Comparison of ENCODE assay signal across 8 mouse cellular contexts in the genomic region with DNA sequence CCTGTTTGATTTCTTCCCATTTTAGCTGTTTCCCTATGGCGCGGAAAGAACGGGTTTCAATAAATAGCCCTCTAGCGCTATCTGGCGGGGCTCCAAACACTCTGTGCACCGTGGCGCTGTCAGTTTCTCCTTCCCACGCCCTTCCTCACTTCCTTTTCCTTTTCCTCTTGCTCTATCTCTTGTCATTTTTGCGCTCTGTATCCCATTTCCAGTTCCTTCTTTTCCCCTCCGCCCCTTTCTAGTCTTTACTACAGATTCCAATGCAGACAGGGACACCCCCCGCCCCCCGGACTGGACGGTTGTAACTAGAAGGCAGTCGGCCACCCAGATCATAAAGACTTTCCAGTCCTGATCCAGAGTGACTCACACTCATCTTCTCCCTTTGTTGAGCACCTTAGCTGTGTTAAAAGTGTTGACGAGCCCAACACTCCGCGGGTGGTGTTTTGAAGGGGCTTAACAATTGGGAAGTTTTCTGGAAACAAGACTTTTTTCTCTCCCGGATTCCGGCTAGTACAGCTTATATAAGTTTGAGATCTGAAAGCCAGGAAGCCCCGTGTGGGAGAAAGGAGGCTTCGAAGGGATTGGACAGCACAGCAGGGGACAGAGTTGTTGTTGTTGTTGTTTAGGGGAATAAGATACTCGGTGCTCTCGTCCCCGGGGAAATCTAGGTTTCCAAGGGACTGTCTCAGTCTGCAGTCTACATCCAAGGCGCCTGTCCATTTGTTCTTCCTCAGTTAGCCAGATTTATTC. TPM values are rescaled to one million over a fixed set of nuclear protein-coding genes. Genes with fewer than 3 reads are reported as not detected.
DNase-seq lines count a peak whose midpoint lies in the region; ATAC-seq and TF ChIP-seq lines count a peak whose summit lies in the region.

No protein-coding gene starts in this region.

- peaks cover 8% of the 10 kb centered on the region; the same call in 1 of the 2 replicates for H3K27me3 ChIP-seq in intestine, embryonic 16.5 days (replicated peaks; ENCODE audit: control insufficient read depth, insufficient read depth, low read length)
- peaks cover 98% of the 10 kb centered on the region for H3K27me3 ChIP-seq in liver, embryonic 12.5 days (replicated peaks)
- H3K27me3 ChIP-seq in midbrain, embryonic 16.5 days (ENCODE audit: control insufficient read depth, insufficient read depth, low read depth, low read length) = peaks cover 4% of the 10 kb centered on the region; the same call in 1 of the 2 replicates

- no peaks in the 10 kb centered on the region for H3K4me1 ChIP-seq in bone marrow, adult 2 months (ENCODE audit: control insufficient read depth, insufficient read depth, low read length)
- no peaks in the 10 kb centered on the region for H3K4me1 ChIP-seq in intestine, embryonic 16.5 days (ENCODE audit: control insufficient read depth, insufficient read depth, low read length)
- H3K4me1 ChIP-seq in liver, embryonic 12.5 days = peaks cover 4% of the 10 kb centered on the region; the same call in 1 of the 2 replicates
- peaks cover 18% of the 10 kb centered on the region for H3K4me1 ChIP-seq in midbrain, embryonic 16.5 days (ENCODE audit: control insufficient read depth, insufficient read depth, low read length)

- TF ChIP-seq POLR2A in bone marrow, adult 2 months (IDR thresholded peaks at IDR 0.05; ENCODE audit: borderline replicate concordance, control insufficient read depth, low read depth, low read length) = no peak

- 2% methylated on average over 25 of the region's 25 CpGs for WGBS in bone marrow, adult 2 months
- WGBS in intestine, embryonic 16.5 days = 2% methylated on average over 25 of the region's 25 CpGs
- 2% methylated on average over 25 of the region's 25 CpGs for WGBS in liver, embryonic 12.5 days (ENCODE audit: insufficient replicate concordance)
- WGBS in midbrain, embryonic 16.5 days = under 1% methylated on average over 25 of the region's 25 CpGs

- DNase-seq in layer of hippocampus, postnatal 10 days (ENCODE audit: low spot score in 2 of 2) = peak; percentile 60 to 72
- DNase-seq in layer of hippocampus, adult 9-10 months (ENCODE audit: low spot score) = no peak
- DNase-seq in B cell, adult 2 months = no peak

- H3K9ac ChIP-seq in intestine, embryonic 16.5 days (ENCODE audit: low read depth, low read length) = peak overlapping the region; percentile 57
- H3K9ac ChIP-seq in liver, embryonic 12.5 days = no peak overlapping the region
- H3K9ac ChIP-seq in midbrain, embryonic 16.5 days (ENCODE audit: low read depth, low read length) = peak overlapping the region; percentile 58

- H3K4me2 ChIP-seq in intestine, embryonic 16.5 days (ENCODE audit: low read depth, low read length) = peak overlapping the region; percentile 75
- peak overlapping the region; percentile 45 for H3K4me2 ChIP-seq in liver, embryonic 12.5 days
- H3K4me2 ChIP-seq in midbrain, embryonic 16.5 days (ENCODE audit: low read length) = peak overlapping the region; percentile 62

- H3K4me3 ChIP-seq in bone marrow, adult 2 months (replicated peaks; ENCODE audit: control insufficient read depth, low read depth, low read length) = no peak overlapping the region
- peak overlapping the region; percentile 39 for H3K4me3 ChIP-seq in intestine, embryonic 16.5 days (ENCODE audit: low read length)
- H3K4me3 ChIP-seq in liver, embryonic 12.5 days = peak overlapping the region; percentile 32
- peak overlapping the region; percentile 43 for H3K4me3 ChIP-seq in midbrain, embryonic 16.5 days (ENCODE audit: low read depth, low read length)

- H3K9me3 ChIP-seq in intestine, embryonic 16.5 days (ENCODE audit: control insufficient read depth, low read length) = no peaks in the 10 kb centered on the region
- no peaks in the 10 kb centered on the region for H3K9me3 ChIP-seq in liver, embryonic 12.5 days (replicated peaks)
- no peaks in the 10 kb centered on the region for H3K9me3 ChIP-seq in midbrain, embryonic 16.5 days (replicated peaks; ENCODE audit: control insufficient read depth, low read length, poor library complexity, severe bottlenecking)

- TF ChIP-seq CTCF in bone marrow, adult 2 months (IDR thresholded peaks at IDR 0.05; ENCODE audit: control insufficient read depth, insufficient read depth, low read length) = 0 out of 2 replicates have a peak, but pooled peaks have one; percentile 17

- no peak overlapping the region for H3K27ac ChIP-seq in bone marrow, adult 2 months (ENCODE audit: control insufficient read depth, insufficient read depth, low read depth, low read length, poor library complexity)
- H3K27ac ChIP-seq in intestine, embryonic 16.5 days (ENCODE audit: low read length) = peak overlapping the region; percentile 58
- H3K27ac ChIP-seq in liver, embryonic 12.5 days = no peak overlapping the region
- H3K27ac ChIP-seq in midbrain, embryonic 16.5 days (ENCODE audit: low read length) = peak overlapping the region; percentile 84

- ATAC-seq in frontal cortex, adult (ENCODE audit: low TSS enrichment) = peak; percentile 22; the same call in 1 of the 2 replicates
- ATAC-seq in intestine, embryonic 16.5 days = 0 out of 2 replicates have a peak, but pooled peaks have one; percentile 26
- ATAC-seq in liver, embryonic 12.5 days = no peak
- no peak for ATAC-seq in midbrain, embryonic 16.5 days

- no peaks in the 10 kb centered on the region for H3K36me3 ChIP-seq in intestine, embryonic 16.5 days (ENCODE audit: control insufficient read depth, insufficient read depth, low read length)
- H3K36me3 ChIP-seq in liver, embryonic 12.5 days = no peaks in the 10 kb centered on the region
- no peaks in the 10 kb centered on the region for H3K36me3 ChIP-seq in midbrain, embryonic 16.5 days (ENCODE audit: control insufficient read depth, insufficient read depth, low read length)

RNA-seq across cellular contexts. Expression of gene Meis2, which starts 6.1 kb away (rescaled TPM):
- total RNA-seq in layer of hippocampus, postnatal 10 days (2021) = 10 to 100 TPM; 49.6 to 50.6 TPM
- polyA plus RNA-seq in bone marrow, adult 2 months (2011; ENCODE audit: insufficient read depth, insufficient read length, low replicate concordance, missing spikeins) = 7.9 TPM in 1 of 2 replicates, not detected in the other
- 25.7 and 26.8 TPM in 2 replicates for polyA plus RNA-seq in intestine, embryonic 16.5 days (2015; fragmentation: Nextera tagmentation; extraction: Ambion mirVana)
- polyA plus RNA-seq in liver, embryonic 12.5 days (2016; fragmentation: Nextera tagmentation; extraction: Ambion mirVana) = 5.9 and 6.0 TPM in 2 replicates
- 62.5 and 70.2 TPM in 2 replicates for polyA plus RNA-seq in midbrain, embryonic 16.5 days (2015; fragmentation: Nextera tagmentation; extraction: Ambion mirVana)

Comparison
In these comparisons a context has a peak if more than half of its experiments do, and no peak if none do; other contexts are left out.
1. DNase-seq: peak in layer of hippocampus, postnatal 10 days (2 of 2); none in layer of hippocampus, adult 9-10 months (single experiment) and B cell, adult 2 months (0 of 2).
2. H3K27ac ChIP-seq: peak in intestine, embryonic 16.5 days (single experiment) and midbrain, embryonic 16.5 days (single experiment); none in bone marrow, adult 2 months (single experiment) and liver, embryonic 12.5 days (single experiment).
3. ATAC-seq: peak in frontal cortex, adult (single experiment) and intestine, embryonic 16.5 days (single experiment); none in liver, embryonic 12.5 days (single experiment) and midbrain, embryonic 16.5 days (single experiment).
4. Peak in every context shown above with its lines, with median percentiles within 50 percentile points of each other: H3K4me2 ChIP-seq.